Mouse (Mus musculus): ENCODE measurements around the gene Gulp1.

The Gulp1 gene

GRCm38 (mm10) chr1:44551461-44552370, at the start of gene Gulp1:
Gene Gulp1, plus strand, starts transcription at chr1:44551511.
- DNase-seq (ENCODE audit: low spot score): peak; percentile 60

GRCm38 (mm10) chr1:44550261-44550660, 1.1 kb upstream of the Gulp1 start:
- no peak for DNase-seq (ENCODE audit: low spot score)

- peak; percentile 21 for DNase-seq (ENCODE audit: low spot score)
These were observed 1.1 kb downstream of the Gulp1 start for GRCm38 (mm10) chr1:44552371-44552841.

GRCm38 (mm10) chr1:44553166-44553898, 2.0 kb downstream of the Gulp1 start:
- peak; percentile 8 for DNase-seq (ENCODE audit: low spot score)

GRCm38 (mm10) chr1:44567431-44567830, 16.1 kb downstream of the Gulp1 start:
- DNase-seq (ENCODE audit: low spot score): no peak

- DNase-seq (ENCODE audit: low spot score): no peak
These were observed 17.0 kb downstream of the Gulp1 start for GRCm38 (mm10) chr1:44568296-44568695.

- DNase-seq (ENCODE audit: low spot score): no peak
These were observed 24.7 kb downstream of the Gulp1 start for GRCm38 (mm10) chr1:44576001-44576400.

- DNase-seq (ENCODE audit: low spot score): no peak
These were observed 25.3 kb downstream of the Gulp1 start for GRCm38 (mm10) chr1:44576610-44577009.

- DNase-seq (ENCODE audit: low spot score): no peak
These were observed 29.1 kb downstream of the Gulp1 start for GRCm38 (mm10) chr1:44580390-44580789.

GRCm38 (mm10) chr1:44584886-44585385, 33.6 kb downstream of the Gulp1 start:
- DNase-seq (ENCODE audit: low spot score): no peak

GRCm38 (mm10) chr1:44591742-44592141, 40.4 kb downstream of the Gulp1 start:
- DNase-seq (ENCODE audit: low spot score): no peak

- DNase-seq (ENCODE audit: low spot score): no peak
These were observed 41.8 kb downstream of the Gulp1 start for GRCm38 (mm10) chr1:44593109-44593508.

- DNase-seq (ENCODE audit: low spot score): no peak
These were observed 47.0 kb downstream of the Gulp1 start for GRCm38 (mm10) chr1:44598312-44598711.

- no peak for DNase-seq (ENCODE audit: low spot score)
These were observed 62.2 kb downstream of the Gulp1 start for GRCm38 (mm10) chr1:44613294-44614041.

- no peak for DNase-seq (ENCODE audit: low spot score)
These were observed 67.4 kb downstream of the Gulp1 start for GRCm38 (mm10) chr1:44618751-44619150.

- DNase-seq (ENCODE audit: low spot score): no peak
These were observed 83.2 kb downstream of the Gulp1 start for GRCm38 (mm10) chr1:44634481-44634880.

GRCm38 (mm10) chr1:44645678-44646276, 94.5 kb downstream of the Gulp1 start:
- no peak for DNase-seq (ENCODE audit: low spot score)

- no peak for DNase-seq (ENCODE audit: low spot score)
These were observed 127.7 kb downstream of the Gulp1 start for GRCm38 (mm10) chr1:44678974-44679373.

GRCm38 (mm10) chr1:44679415-44679814, 128.1 kb downstream of the Gulp1 start:
- DNase-seq (ENCODE audit: low spot score): no peak

GRCm38 (mm10) chr1:44682556-44682955, 131.2 kb downstream of the Gulp1 start:
- no peak for DNase-seq (ENCODE audit: low spot score)

GRCm38 (mm10) chr1:44683723-44684122, 132.4 kb downstream of the Gulp1 start:
- no peak for DNase-seq (ENCODE audit: low spot score)

Measured in urinary bladder, postnatal 25 days (tissue).